Mouse (Mus musculus) liver, adult 10 weeks (tissue): Measurements from ENCODE around the gene Tph2. TPM values are rescaled to one million over a fixed set of nuclear protein-coding genes. Genes with fewer than 3 reads are reported as not detected.

ENCODE experiments used
- polyA plus RNA-seq: library from polyadenylated mRNA; stranded (reverse); fragments of 350-450 nt; fragmentation: Illumina TruSeq; extraction: RNeasy Lipid Tissue Mini Kit (QIAGEN cat#74804); gene quantifications from one replicate; pipeline ENCODE4 v1.2.3, GENCODE M21; 2014; ENCODE audit warnings: low read depth, low replicate concordance

Gene Tph2
- not detected for polyA plus RNA-seq

DNA sequence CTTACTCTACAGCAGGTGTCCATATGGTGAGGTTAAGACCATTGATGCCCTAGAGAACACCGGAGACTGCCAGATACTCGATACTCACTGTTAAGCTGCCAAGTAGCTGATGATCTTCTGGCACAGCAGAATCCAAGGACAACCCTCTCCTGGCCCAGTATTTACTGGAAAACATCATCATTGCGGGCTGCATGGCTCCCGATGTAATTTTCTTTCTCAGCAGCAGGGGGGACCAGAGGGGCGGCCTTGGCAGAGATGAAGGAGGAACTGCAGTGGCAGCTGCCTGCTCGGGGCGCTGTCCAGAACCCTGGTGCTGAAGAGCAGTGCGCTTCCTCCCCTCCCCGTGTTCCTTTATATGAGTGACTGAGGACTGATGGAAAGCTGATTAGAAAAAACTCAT lies at the start of gene Tph2:
Tph2 (minus strand) TSS at position 326 of the 400 bp plus-strand sequence.

Other genes starting within 250 kb of the Tph2 start
- gene Tbc1d15, start 66.4 kb upstream of the Tph2 start, polyA plus RNA-seq, result 66.4 TPM
- gene Rab21, start 130.6 kb upstream of the Tph2 start, polyA plus RNA-seq, result 38.0 TPM
- 48.6 TPM for gene Tmem19, start 177.5 kb upstream of the Tph2 start, polyA plus RNA-seq
- 9.4 TPM for gene Thap2, start 199.4 kb upstream of the Tph2 start, polyA plus RNA-seq
- gene Zfc3h1, start 199.9 kb upstream of the Tph2 start, polyA plus RNA-seq, result 87.6 TPM